Mouse (Mus musculus): Measurements from ENCODE around the gene Isy1.

- peak; percentile 66 for TF ChIP-seq POLR2A (IDR thresholded peaks at IDR 0.05; ENCODE audit: control insufficient read depth, low read depth, low read length)
- TF ChIP-seq CTCF (IDR thresholded peaks at IDR 0.05; ENCODE audit: control insufficient read depth, insufficient read depth, insufficient replicate concordance, low read depth, low read length): no peak
Observed at GRCm38 (mm10) chr6:87810713-87811669, 27.6 kb downstream of the Isy1 start.
